Mouse (Mus musculus) cerebellum, adult 11-12 months (tissue): ENCODE results near the gene Fxyd3.

Experiments used
- DNase-seq: peaks from one replicate; pipeline ENCODE4 v3.0.0; 2022

Gene Fxyd3

DNA sequence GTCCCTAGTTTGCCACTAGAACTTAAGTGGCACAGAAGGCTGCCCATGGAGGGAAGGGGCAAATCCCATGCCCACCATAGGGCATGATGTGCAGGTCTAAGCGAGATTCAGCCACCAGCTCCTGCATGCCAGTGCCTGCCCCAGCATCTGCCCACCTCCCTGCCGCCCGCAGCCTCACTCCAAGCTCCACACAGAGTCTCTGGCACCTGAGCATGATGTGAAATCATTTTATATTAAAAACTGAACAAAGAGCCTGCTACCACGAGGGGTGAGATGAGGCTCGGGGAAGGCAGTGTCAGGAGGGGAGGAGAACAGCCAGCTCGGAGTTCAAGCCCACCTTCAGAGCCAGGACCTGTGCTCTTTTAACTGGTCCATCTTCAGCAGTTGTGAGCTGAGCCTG lies 6.2 kb downstream of the Fxyd3 start:
- no peak for DNase-seq

DNA sequence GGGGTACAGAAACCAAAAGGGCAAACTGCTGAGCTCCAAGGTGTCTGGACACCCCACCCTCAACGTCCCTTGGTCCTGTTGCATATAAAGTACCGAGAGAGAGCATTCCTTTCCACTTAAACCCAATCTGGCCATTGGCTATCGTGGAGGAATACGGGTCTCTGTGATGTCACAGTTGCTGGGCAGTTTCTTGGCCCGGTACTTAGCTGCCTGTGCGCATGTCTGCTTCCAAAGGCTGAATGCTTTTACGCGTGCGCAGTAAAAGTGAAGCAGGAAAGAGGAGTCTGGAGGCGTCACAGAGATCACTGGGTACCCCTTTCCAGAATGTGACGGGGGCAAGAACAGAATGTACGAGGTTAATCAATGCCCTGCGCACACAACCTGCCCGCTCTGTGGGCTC lies 7.0 kb downstream of the Fxyd3 start:
- peak; percentile 66 for DNase-seq

DNA sequence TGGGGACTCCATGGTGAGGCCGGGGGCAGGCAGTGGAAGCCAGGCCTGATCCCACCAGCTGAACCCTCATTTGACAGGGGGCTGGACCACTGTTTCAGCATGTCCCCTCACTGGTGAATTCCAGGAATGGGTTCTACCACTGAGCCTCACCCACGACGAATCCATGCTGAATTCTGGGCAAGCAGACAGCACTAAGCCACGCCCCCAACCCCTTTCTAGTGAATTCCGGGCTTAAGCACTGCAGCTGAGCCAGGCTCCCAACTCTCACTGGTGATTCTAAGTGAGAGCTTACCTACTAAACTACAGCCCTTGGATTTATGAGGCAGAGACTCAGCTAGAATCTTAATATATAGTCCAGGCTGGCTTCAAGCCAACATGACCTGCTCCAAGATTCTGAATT lies 8.7 kb downstream of the Fxyd3 start:
- no peak for DNase-seq

DNA sequence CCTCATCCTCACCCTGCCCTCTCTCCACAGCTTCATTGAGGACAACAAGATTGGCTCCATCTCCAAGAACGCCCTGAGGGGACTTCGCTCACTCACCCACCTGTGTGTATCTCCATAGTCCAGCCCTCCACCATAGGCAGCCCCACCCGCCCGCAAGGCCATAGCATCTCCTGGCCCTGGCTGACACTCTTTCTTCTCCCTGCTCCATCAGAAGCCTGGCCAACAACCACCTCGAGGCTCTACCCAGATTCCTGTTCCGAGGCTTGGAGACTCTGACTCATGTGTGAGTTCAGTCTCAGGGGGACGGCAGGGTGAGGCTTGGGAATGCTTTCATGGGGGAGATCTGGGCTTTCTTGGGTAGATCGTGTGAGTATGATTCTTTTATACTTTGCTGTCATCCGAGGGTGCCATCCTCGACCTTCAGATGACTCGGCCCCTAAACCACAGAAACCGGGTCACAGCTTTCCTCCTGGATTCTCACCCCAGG lies 13.4 kb downstream of the Fxyd3 start:
- DNase-seq: no peak

DNA sequence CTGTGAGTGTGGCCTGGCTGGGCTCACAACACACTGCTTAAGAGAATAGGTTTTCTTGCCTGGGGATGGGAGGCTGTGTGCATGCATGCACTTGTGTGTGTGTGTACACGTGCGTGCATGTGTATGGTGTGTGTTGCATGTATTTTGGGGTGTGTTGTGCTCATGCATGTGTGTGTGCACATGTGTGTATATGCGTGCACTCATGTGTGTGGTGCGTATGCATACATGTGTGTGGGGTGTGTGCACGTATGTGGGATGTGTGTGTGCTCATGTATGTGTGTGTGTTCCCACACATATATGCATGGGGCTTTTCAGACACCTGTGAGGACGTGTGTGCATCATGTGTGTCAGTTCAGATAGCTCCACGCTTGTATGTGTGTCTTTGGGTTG lies 15.9 kb downstream of the Fxyd3 start:
- no peak for DNase-seq

DNA sequence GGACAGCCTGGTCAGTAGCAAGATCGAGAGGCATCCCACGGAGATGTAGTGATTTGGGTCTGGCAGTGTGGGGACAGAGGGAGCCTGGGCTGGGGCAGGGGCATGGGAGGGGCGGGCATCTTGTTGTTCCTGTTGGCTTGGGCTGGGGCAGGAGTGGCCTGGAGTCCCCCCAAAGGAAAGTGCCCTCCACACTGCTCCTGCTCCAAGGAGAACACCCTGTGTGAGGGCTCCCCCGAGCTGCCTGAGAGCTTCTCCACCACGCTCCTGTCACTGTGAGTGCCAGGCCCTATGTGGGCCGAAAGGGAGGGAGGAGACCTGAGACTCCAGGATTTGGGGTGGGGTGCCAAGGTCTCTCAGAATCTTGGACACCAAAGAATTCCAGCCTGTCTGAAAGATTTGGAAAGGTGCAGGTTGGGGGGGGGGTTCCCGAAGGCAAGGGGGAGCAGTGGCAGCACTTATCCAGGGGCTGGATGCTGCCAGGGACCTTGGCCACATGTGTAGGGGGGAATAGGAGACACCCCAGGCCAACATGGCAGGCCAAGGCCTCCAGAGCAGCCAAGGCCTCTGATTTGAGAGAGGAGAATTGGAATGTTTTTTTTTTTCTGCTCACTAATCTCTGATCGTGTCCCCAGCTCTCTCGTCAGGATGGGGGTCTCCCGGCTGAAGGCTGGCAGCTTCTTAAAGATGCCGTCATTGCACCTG lies 16.4 kb downstream of the Fxyd3 start:
- no peak for DNase-seq

DNA sequence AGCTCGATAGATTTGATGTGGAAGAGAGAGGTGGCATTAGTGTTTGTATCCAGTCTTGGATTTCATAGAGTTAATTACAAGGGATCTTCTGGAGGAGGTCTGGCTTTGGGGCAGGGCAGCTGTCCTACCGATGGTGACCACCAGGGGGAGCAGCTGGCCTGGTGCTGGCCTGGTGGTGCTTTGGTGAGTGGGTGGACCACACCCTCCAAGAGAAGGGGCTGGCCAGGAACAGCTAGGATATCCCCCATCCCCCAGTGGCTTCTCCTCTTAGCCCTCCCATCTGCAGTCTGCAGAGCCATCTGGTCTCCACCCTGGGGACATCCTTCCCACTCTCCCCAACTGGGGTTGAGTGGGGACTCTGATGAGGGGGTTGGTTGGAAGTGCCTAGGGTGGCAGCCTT lies 17.4 kb downstream of the Fxyd3 start, which contains the start of gene Lgi4:
Lgi4 (plus strand) TSS at position 235 of the 400 bp plus-strand sequence.
- DNase-seq: peak; percentile 78

DNA sequence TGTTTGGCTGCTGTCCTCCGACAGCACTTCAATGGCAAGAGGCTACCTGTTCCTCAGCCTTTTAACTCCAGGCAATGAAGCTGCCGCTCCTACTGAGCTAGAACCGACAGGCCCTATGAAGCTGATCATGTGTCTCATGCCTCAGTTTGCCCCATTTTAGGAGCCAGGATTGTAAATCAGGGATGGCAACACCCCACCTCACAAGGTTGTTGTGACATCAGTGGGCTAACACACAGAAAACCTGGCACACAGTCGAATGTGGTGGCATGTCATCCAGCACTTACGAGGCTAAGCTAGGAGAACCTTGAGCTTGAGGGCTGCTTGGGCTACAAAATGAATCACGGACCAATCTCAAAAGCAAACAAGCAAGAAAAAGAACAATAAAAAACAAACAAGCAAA lies 18.3 kb downstream of the Fxyd3 start:
- no peak for DNase-seq

DNA sequence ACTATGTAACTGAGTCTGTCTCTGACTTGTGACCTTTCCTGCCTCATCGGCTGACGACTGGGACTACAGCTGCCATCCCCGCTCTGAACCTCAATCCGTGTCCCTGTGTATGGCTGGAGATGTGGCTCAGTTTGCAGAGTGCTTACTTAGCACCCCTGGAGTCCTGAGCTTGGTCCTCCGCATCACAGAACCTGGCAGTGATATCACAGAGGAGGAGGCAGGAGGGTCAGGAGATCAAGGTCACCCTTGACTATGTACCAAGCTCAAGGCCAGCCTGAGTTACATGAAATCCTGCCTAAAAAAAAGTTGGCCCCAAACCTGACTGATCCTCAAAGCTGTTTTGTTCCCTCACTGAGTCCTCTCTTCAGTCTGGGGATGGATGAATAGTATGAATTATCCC lies 18.8 kb downstream of the Fxyd3 start:
- no peak for DNase-seq

DNA sequence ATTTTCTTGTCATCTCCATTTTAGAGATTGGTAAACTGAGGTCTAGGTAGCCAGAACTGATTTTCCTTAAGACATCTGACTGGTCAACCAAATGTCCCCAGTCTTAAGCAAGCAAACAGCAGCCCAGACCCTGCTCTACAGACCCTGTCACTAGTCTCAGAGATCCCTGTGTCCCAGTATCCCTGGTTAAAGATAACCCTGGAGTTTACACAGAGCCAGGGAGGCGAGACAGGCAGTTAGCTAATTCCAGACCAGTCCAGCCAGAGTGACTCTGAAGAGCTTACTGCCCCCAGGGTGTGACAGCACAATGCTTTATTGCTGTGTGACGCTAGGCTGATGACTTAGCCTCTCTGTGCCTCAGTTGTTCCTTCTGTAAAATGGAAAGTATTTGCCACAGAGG lies 19.4 kb downstream of the Fxyd3 start, which contains the start of gene Fxyd1:
Fxyd1 (minus strand) TSS at position 129 of the 400 bp plus-strand sequence.
- no peak for DNase-seq

DNA sequence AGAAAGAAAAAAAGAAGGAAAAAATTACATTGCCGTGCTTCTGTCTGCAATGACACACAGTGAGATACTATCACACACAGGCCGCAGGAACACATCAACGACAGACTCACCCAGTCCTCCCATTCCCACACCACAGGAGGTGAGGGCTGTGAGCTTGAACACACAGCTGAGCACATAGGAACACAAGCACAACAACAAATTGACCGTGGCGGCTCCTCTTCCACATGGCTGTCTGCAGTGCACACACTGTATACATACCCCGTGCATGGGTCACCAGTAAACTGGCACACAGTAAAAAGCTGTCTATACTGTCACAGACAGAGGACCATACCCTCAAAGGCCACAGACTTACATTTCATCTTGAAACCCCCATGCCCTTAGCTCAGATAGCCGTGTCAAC lies 20.1 kb downstream of the Fxyd3 start:
- DNase-seq: no peak

DNA sequence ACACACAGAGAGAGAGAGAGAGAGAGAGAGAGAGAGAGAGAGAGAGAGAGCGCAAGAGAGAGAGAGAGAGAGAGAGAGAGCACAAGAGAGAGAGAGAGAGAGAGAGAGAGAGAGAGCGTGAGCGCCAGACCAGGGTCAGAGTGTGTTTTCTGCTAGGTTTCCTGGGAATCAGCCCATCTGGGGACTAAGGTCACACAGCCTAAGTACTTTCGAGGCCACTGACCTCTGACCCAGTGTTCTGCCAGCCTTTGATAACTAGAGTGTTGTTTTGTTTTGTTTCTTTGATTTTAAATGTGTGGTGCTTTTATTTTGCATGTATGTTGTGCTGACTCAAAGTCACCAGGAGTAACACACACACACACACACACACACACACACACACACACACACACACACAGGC lies 20.6 kb downstream of the Fxyd3 start:
- no peak for DNase-seq

DNA sequence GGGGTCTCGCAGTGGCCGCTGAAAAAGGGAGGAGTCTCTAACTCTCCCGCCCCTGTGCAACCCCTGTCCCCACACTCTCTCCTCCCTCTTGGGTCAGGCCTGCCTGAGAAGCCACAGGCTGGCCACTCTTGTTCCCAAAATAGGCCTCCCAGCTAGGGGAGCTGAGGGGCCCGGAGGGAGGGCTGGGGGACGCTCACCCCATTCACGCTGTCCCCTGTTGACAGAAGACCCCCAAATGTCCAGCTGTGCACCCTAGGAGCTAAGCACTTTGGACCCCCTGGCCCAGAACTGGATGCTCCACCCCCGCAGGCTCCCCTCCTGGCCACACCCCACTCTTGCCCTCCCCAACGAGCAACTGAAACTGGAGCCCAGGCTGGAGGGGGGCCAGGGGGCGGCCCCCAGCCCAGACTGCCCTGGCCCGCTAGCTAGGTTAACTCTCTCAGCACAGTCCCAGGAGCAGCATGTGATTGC lies 21.1 kb downstream of the Fxyd3 start:
- DNase-seq: peak; percentile 61

DNA sequence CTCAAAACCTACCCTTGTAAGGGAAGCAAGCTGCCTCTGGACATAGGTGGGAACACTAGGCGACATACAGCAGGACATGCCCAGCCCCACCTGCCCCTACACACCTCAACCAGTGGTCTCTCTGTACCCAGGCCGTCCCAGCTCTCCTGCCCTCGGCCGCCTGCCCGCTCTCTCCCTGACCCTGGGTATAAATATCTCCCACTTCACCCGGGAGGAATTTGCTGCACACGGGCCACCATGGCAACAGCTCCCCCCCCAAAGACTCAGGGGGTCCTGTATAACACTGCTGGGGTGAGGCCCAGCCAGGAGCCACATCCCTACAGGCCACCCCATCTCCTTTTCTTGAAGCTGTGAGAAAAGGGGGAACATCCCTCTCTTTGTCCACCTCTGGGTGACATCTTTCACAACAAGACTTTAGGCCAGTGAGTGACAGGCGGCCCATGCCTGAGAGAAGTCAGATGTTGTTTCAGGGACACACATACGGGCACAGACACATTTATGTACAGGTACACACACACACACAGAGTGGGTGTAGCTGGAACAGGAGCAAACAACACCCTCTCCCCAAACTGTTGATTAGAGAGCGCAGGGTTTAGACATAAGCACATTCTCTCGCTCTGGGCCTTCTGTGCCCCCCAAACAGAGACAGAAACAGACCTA lies 21.7 kb downstream of the Fxyd3 start:
- DNase-seq: no peak

DNA sequence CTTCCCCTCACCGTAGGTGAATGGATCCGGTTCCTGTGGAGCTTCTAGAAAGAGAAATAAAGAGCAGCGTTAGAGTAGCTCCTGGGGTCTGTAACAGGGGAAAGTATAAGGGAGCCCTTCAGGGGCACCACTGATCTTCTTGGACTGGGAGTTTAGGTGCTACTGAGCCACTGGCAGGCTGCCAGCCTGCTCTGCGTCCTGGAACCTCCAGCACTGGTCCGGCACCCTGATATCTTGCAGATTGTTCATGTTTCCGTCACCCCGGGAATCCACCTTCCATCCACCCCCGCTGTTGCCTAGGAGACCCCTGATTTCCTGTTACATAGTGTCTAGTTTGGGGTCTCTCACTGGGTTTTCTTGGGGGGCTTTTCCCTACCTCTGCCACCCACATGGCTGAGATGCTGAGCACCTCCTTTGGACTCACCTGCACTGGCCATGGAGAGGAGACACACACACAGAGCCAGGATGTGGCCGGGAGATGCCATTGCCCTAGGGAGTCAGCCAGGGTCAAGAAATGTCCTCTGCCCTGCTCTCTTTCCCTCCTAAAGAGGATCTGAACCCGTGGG lies 22.5 kb downstream of the Fxyd3 start:
- peak; percentile 67 for DNase-seq

DNA sequence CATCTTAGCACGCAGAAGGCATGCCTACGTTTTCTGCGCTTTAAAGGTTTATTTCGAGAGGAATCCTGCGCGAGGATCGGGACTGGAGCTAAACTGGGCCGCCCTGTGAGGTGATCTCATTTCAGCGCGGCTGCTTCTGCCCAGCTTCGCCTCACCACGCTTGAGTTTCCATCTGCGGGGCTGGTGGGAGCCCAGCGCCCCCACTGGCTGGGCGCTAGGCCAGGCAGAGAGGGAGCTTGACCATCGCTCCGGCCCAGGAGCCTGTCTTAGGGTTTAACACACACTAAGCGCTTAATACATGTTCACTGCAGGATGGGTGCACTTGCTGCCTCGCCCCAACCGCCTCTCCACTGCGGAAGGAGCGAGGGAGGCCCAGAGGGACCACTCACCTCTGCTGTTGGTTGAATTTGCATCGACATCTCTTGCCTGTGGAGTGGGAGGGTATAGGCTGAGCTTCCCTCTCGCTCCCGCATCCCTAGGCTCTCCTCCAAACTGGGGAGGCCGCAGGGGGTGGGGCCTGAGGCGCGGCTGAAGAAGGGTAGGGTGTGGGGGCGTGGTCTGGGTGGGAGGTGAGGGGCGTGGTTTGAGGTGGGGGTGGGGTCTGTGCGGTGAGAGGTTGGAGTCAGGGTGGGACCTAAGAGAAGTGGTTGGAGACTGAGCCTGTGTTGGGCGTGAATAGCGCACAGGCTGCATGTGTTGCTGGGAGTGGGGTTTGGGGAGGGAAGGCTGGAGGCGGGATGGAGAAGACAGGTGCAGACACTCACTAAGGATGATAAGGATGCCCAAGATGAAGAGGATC lies 23.7 kb downstream of the Fxyd3 start:
- peak; percentile 89 for DNase-seq

DNA sequence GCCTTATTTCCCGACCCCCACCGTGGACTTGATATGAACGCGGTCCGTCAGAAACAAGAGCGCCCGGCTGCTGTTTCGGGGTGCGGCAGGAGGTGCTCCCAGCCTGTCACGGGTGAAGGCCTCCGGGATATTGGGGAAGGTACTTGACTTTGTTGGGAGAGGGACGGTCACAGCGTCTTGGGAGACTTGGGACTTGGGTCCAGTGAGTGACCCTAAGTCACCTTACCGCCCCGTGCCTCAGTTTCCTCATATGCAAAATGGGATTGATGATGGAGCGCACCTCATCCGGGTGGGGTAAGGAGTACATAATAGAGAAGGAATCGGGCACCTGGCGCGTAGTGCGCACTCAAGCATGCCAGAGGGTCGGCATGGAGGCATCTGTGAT lies 24.3 kb downstream of the Fxyd3 start:
- peak; percentile 60 for DNase-seq

DNA sequence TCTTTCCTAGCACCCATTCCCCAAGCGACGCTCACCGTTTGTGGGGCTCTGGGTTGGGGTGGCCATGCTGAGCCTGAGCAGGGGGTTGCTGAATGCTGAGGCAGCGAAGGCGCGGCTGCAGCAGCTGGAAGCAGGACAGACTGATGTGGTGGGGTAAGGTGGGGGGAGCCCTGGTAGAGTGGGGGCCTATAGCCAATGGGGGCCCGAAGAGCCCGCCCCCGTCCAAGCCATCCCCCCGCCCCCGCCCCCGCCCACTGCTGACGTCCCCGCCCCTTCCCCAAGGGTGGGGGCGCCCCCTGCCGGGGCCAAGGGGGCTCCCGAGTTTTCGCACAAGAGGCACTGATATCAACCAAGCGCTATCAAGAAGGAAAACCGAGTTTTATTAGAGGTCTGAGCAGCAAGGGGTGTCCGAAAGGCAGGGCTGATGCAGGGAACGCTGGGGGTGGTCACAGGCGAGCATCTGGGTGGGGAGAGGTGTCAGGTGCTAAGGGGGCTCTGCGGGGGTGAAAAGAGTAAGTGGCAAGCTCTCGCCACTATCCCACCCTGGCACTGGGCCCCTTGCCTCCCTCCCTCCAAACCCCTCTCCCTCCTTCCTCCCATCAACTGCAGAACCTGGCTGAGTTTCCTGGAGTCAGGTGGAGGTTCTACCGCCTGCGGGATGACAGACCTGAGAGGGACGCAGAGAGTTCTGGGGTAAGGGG lies 25.0 kb downstream of the Fxyd3 start, which contains the start of gene Fxyd7:
Fxyd7 (minus strand) TSS at position 147 of the 701 bp plus-strand sequence.
- peak; percentile 75 for DNase-seq

DNA sequence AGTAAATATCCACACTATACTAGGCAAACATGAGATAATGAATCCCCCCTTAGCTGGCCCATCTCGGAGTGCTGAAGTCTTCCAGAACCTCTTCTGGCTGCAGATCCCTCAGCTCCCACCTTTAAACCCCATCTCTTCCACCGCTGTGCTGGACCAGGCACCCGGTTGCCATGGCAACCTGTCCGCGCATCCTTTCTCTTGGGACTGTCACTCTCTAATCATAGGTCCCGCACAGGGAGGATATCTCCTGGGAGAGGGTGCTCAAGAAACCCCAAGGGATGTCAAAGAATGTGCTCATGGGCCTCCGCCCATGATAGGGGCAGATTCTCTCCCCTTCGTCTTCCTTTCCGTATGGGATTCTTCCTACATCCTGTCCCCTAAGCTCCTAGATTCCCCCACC lies 25.6 kb downstream of the Fxyd3 start:
- DNase-seq: peak; percentile 70

DNA sequence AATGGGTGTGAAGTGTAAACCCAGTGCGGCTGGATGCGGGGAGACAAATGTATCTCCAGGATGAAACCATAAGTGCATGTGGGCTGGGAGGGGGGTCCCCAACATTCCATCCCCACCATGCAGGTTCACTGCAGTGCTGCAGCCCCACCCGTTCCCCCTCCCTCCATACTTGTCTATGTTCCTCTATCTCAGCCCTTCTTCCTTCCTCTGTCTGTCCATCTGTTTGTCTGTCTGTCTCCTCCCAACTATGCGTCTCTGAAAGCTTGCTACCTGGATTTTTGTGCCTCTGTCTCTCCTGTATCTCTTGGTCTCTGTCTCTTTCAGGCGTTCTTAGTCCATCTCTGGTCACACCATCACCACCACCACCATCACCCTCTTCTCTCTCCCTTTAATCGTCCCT lies 26.0 kb downstream of the Fxyd3 start:
- no peak for DNase-seq

DNA sequence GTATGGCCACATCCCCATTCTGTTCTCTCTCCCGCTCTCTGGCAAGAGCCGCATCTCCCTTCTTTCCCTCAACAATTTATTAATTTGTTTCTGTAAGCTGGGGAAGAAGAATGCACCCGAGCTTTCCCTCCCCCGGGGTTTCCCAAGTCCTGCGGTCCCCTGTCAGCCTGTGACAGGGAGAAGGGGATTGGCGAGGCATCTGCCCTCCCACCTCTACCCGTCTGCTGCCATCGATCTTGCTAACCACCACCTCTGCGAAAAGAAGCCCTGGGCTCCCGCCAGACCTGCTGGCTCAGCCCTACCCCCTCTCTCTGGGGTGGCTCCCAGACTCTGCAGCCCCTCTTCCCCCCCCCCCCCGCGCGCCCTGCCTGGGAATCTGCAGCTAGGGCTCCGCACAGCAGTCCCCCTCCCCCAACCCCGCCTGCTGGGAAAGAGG lies 26.6 kb downstream of the Fxyd3 start:
- peak; percentile 78 for DNase-seq

DNA sequence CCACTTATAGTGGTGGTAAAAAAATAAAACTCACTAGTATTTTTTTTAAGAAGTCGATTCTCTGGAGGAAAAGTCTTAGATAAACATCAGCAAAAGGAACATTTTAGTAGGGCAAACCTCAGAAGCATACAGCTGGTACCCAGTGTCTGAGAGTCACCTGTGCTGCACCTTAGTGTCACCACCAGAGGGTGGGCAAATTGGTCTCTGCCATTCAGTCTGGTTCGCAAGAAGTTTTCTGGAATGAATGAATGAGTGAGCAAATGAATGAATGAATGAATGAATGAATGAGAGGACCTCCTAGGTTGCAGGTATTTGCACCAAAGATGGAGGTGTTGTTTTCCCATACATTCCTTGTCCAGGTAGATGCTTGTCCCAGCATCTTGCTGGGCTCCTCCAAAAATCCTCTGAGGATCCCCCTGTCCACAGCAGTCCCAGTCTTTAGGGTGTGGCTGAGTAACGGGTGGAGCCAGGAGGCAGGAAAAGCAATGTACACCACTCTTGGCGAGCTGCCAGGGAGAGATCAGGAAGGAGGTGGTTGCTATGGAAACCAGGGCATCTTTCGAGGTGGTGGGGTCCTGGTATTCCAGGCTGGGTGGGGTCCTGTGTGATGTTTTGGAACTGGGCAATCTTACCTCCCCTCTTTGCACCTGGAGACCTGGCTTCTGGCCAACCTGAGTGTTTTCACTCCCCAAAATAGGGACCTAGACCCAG lies 27.2 kb downstream of the Fxyd3 start:
- no peak for DNase-seq
